Mouse (Mus musculus) stomach, embryonic 14.5 days (tissue): Measurements from ENCODE around the gene Auh. TPM values are rescaled to one million over a fixed set of nuclear protein-coding genes. Genes with fewer than 3 reads are reported as not detected.

ENCODE experiments used
- ATAC-seq: fragments of 200-750 bp; cut with Nextera tagmentation; 2 replicates; pipeline ENCODE4 v1.8.0; 2017; ENCODE audit warnings: low read depth, moderate TSS enrichment; ENCODE audit not compliant: insufficient number of reproducible peaks, insufficient read depth, low FRiP score
- H3K27ac ChIP-seq: fragments of 300-500 bp; sonication (generic); 2 replicates; pipeline ENCODE4 v1.5.1; 2014; ENCODE audit warnings: mild to moderate bottlenecking, low read length, moderate library complexity, mixed read lengths
- H3K27me3 ChIP-seq: fragments of 300-500 bp; sonication (generic); 2 replicates; pipeline ENCODE4 v1.6.1; 2014; ENCODE audit warnings: low read length, control low read depth, mixed read lengths; ENCODE audit not compliant: control insufficient read depth, insufficient read depth
- H3K36me3 ChIP-seq: fragments of 300-500 bp; sonication (generic); 2 replicates; pipeline ENCODE4 v1.6.1; 2014; ENCODE audit warnings: mild to moderate bottlenecking, control low read depth, low read length, moderate library complexity, mixed read lengths; ENCODE audit not compliant: control insufficient read depth, insufficient read depth
- H3K4me1 ChIP-seq: fragments of 300-500 bp; sonication (generic); 2 replicates; pipeline ENCODE4 v1.6.1; 2014; ENCODE audit warnings: low read length, control low read depth, mixed read lengths; ENCODE audit not compliant: control insufficient read depth, insufficient read depth
- H3K4me2 ChIP-seq: fragments of 300-500 bp; sonication (generic); replicated peaks from 2 replicates; pipeline ENCODE4 v1.6.1; 2014; ENCODE audit warnings: low read depth, low read length, control low read depth
- H3K4me3 ChIP-seq: fragments of 300-500 bp; sonication (generic); 2 replicates; pipeline ENCODE4 v1.5.1; 2014; ENCODE audit warnings: low read depth, low read length, control low read depth
- H3K9ac ChIP-seq: fragments of 300-500 bp; sonication (generic); replicated peaks from 2 replicates; pipeline ENCODE4 v1.6.1; 2014; ENCODE audit warnings: low read depth, mild to moderate bottlenecking, control low read depth, low read length, moderate library complexity, mixed read lengths
- H3K9me3 ChIP-seq: fragments of 300-500 bp; sonication (generic); 2 replicates; pipeline ENCODE4 v1.6.1; 2016; ENCODE audit warnings: low read depth, low read length, control low read depth; ENCODE audit not compliant: control insufficient read depth
- WGBS: fragments of 180-500 bp; shearing (Covaris S2); extraction: QIAGEN DNeasy Blood & Tissue Kit; methylation state at CpG from one replicate; pipeline ENCODE4 v1.1.7; 2014; 5-methylcytosine and 5-hydroxymethylcytosine counted together
- polyA plus RNA-seq: library from polyadenylated mRNA; unstranded; fragments of >200 nt; fragmentation: Nextera tagmentation; extraction: Ambion mirVana; gene quantifications from 2 replicates; pipeline ENCODE4 v1.2.1, GENCODE M21; 2014

Auh gene
- polyA plus RNA-seq, 1 experiment from 2014 or later = 30.5 TPM

DNA sequence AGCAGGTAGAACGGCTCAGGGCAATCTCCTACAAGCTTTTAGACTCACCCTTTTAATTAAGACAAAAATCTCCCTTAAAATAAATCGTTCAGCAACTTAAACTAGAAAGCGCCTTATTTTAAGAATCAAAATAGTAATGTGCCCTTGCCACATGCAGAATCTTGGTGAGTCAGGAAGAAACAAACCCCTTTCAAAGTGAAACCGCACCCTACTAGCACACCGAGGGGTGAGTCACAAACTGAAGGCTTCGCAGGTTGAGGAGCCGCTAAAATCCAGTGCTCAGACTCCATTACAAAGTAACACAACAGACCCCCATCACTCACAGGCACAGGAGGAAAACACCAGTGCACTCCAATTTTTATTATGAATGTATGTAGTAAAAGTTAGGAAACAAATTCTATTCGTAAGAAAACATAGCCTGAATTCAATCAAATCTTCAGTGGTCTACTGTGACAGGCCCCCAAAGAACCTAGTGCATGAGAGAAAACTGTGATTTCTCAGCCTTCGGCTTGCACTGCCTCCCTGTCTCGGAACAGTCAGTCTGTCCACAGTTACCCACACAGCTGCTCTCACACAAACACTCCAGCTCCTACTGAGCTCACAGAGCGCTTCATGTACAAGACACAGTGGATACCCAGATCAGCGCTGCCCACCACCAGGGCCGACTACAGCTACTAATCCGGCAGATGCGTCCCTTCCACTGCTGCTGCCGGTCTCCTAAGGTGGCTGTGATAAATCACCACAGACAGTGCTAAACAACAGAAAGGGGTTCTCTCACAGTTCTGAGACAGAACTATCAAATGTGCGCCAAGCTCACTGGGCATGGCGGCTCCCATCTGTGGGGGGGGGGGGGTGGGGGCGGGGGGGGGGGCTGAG lies 46.2 kb downstream of the Auh start:
- 53% methylated on average over 18 of the region's 19 CpGs for WGBS
- Histone ChIP-seq H3K4me3 (no peak overlapping the region), H3K36me3 (no peaks in the 10 kb centered on the region), H3K9ac (no peak overlapping the region), H3K4me1 (0 out of 2 replicates have a peak, but pooled peaks cover 5% of the 10 kb centered on the region), H3K27ac (no peak overlapping the region), H3K27me3 (no peaks in the 10 kb centered on the region), H3K9me3 (no peaks in the 10 kb centered on the region), H3K4me2 (no peak overlapping the region)
- no peak for ATAC-seq

DNA sequence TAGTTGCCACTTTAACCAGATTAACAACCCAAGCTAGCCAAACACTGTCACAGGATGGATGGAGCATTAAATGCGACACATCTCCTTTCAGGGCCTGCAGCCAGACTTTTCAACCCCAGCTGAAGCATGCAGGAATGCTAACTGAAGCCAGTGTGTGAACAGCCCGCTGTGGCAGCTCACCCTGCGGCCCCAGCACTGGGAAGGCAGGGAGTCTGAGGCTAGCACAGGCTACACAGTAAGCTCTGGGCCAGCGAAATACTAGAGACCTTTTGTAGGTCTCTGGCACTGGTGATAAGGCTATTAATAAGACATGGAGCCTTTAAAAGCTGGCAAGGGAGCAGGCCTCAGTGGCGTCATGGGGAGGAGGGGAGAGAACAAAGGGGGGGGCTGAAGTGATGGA lies 49.1 kb downstream of the Auh start:
- WGBS = 55% methylated on average over 5 of the region's 5 CpGs
- no peak overlapping the region for H3K27ac ChIP-seq
- no peak for ATAC-seq

DNA sequence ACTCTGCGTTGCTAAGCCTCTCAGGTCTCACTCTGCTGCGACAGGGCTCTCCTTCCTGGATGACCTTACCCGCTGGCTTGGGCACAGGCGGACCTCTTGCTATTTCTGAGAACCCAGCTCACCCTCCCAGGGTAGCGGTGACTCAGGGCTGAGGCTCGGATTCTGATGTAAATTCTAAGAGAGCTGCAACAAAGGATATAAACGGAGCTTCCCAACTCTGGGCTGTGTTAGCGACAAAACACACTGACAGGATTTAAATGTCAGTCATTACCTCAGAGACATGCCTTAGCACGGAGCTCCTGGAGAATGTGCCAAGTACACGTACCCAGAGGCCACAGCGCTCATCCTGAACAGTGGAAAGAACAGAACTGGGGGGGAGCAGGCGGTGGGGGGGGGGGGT lies 49.6 kb downstream of the Auh start:
- ATAC-seq = no peak
- Histone ChIP-seq H3K27ac (no peak overlapping the region), H3K9ac (no peak overlapping the region), H3K27me3 (no peaks in the 10 kb centered on the region), H3K4me1 (0 out of 2 replicates have a peak, but pooled peaks cover 5% of the 10 kb centered on the region), H3K4me2 (no peak overlapping the region), H3K4me3 (no peak overlapping the region), H3K9me3 (no peaks in the 10 kb centered on the region), H3K36me3 (no peaks in the 10 kb centered on the region)
- WGBS = 66% methylated on average over 12 of the region's 12 CpGs

More for the DNA sequence above, 49.1 kb downstream of the Auh start:
- H3K4me3 ChIP-seq = no peak overlapping the region
- H3K27me3 ChIP-seq = no peaks in the 10 kb centered on the region
- no peaks in the 10 kb centered on the region for H3K9me3 ChIP-seq
- no peak overlapping the region for H3K4me2 ChIP-seq
- H3K36me3 ChIP-seq = no peaks in the 10 kb centered on the region
- H3K4me1 ChIP-seq = 0 out of 2 replicates have a peak, but pooled peaks cover 5% of the 10 kb centered on the region
- no peak overlapping the region for H3K9ac ChIP-seq

DNA sequence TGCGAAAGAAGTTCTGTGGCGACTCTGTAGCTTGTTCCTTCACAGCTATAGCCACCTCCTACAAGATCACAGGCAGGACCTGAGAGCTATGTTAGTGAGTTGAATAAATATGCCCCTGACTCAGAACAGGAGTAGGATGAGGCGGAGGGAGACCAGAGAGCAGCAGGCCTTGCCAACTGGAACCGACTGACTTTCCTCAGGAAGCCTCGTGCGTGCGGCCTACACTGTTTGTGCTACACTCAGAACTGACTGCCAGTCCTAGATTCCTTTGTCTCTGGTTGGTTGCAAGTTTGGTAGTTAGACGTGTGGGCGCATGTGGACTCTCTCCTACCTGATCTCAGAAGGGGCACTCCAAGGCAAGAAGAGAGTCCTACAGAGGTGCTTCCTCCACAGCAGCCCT lies 50.2 kb downstream of the Auh start:
- Histone ChIP-seq H3K4me3 (no peak overlapping the region), H3K4me2 (no peak overlapping the region), H3K36me3 (no peaks in the 10 kb centered on the region), H3K9me3 (no peaks in the 10 kb centered on the region), H3K27me3 (no peaks in the 10 kb centered on the region), H3K4me1 (0 out of 2 replicates have a peak, but pooled peaks cover 5% of the 10 kb centered on the region), H3K27ac (0 out of 2 replicates have a peak overlapping the region, but pooled peaks have one; percentile 21), H3K9ac (no peak overlapping the region)
- WGBS = 80% methylated on average over 9 of the region's 9 CpGs
- no peak for ATAC-seq

DNA sequence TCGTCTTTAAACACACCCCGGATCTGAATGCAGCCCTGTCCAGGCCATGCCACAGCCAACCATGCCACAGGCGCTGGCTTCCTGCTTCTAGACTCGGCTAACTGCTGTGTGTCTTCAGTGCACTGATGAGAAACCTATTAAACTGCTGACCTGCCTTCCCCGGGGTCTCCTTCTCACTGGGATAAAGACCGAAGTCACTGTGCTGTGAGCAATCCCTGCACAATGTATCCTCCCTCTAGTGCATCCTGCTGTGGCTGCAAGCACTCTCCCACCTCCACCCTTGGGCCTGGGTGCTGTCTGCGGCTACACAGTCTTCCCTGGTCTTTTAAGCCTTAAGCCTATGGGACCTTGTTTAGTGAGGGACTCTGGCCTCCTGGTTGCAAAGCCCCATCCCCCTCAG lies 50.7 kb downstream of the Auh start:
- 78% methylated on average over 7 of the region's 7 CpGs for WGBS
- no peak for ATAC-seq
- no peak overlapping the region for H3K9ac ChIP-seq
- no peaks in the 10 kb centered on the region for H3K9me3 ChIP-seq
- 0 out of 2 replicates have a peak, but pooled peaks cover 2% of the 10 kb centered on the region for H3K4me1 ChIP-seq
- no peak overlapping the region for H3K27ac ChIP-seq
- H3K27me3 ChIP-seq = no peaks in the 10 kb centered on the region
- no peaks in the 10 kb centered on the region for H3K36me3 ChIP-seq
- H3K4me2 ChIP-seq = no peak overlapping the region
- no peak overlapping the region for H3K4me3 ChIP-seq

DNA sequence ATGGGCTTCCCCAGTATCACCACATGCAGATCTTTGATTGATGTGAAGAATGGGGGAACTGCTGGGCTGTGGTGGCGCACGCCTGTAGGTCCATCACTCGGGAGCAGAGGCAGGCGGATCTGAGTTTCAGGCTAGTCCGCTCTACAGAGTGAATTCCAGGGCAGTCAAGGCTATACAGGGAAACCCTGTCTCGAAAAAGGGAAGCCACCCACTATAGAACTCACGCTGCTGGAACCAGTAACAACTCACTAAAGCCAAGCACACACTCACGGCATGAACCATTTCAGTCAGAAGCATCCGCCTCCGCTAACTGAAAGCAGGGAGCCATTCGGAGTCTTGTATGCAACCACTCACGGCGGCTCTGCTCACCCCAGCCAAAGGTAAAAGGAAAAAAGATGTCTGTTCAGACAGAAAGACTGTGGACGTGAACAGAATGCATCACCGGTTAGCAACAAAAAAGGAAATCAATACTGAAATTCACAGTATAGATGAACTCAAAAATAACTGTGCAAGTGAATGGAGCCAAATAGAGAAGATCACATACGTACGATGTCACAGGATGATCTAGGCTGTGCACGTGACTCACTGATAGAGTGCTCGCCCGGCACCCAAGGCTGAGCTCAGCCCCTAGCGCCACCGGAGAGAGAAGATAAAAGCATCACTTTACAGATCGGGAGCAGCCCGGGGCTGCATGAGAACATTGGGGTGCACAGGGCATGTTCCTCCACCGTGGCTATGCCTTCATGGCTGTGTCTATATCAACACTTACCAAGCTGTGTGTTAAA lies 53.7 kb downstream of the Auh start:
- Histone ChIP-seq H3K36me3 (no peaks in the 10 kb centered on the region), H3K4me2 (no peak overlapping the region), H3K4me1 (0 out of 2 replicates have a peak, but pooled peaks cover 2% of the 10 kb centered on the region), H3K4me3 (no peak overlapping the region), H3K9ac (no peak overlapping the region), H3K9me3 (no peaks in the 10 kb centered on the region), H3K27ac (no peak overlapping the region), H3K27me3 (no peaks in the 10 kb centered on the region)
- 68% methylated on average over 25 of the region's 25 CpGs for WGBS
- ATAC-seq = no peak

DNA sequence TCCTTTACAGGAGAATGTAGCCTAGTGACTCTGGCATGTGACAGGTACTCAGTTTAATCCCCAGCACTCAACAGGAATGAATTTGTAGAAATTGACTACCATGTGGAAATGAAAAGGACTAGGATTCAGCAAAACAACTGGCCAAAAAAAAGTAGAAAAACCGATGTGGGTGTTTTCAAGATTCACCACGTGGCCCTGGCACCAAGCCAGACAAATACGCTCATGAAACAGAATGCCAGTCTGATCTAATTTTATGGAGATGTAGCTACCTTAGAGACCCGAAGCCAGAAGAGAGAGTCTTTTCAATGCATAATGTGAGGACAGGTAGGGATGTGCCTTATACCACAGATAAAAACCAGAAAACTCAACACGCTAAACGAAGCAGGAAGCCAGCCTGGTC lies 54.4 kb downstream of the Auh start:
- no peaks in the 10 kb centered on the region for H3K27me3 ChIP-seq
- no peak for ATAC-seq
- no peaks in the 10 kb centered on the region for H3K9me3 ChIP-seq
- no peak overlapping the region for H3K4me2 ChIP-seq
- WGBS = 62% methylated on average over 6 of the region's 6 CpGs
- H3K36me3 ChIP-seq = no peaks in the 10 kb centered on the region
- H3K27ac ChIP-seq = no peak overlapping the region
- no peak overlapping the region for H3K4me3 ChIP-seq
- no peak overlapping the region for H3K9ac ChIP-seq
- H3K4me1 ChIP-seq = 0 out of 2 replicates have a peak, but pooled peaks cover 2% of the 10 kb centered on the region

DNA sequence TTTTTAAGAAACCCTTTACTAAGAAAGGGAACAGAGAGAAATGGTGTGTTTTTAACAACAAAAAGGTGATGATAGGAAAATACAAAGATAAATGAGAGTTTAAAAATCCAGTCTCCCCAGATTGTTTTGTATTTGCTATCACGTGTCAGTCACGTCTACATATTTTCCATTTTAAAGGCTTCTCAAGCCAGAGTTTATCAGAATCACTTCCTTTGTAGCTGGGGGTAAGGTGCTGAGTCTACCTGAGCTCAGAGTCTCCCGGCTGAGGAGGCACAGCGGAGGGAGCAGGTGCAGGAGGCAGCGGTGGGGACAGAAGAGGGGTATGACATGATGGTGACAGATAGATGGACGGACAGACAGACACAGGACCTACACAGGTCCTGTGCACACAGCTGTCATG lies 55.1 kb downstream of the Auh start:
- 0 out of 2 replicates have a peak, but pooled peaks cover 1% of the 10 kb centered on the region for H3K4me1 ChIP-seq
- WGBS = 68% methylated on average over 6 of the region's 6 CpGs
- H3K9ac ChIP-seq = no peak overlapping the region
- ATAC-seq = no peak
- H3K27me3 ChIP-seq = no peaks in the 10 kb centered on the region
- H3K27ac ChIP-seq = no peak overlapping the region
- no peak overlapping the region for H3K4me2 ChIP-seq
- no peaks in the 10 kb centered on the region for H3K36me3 ChIP-seq
- H3K4me3 ChIP-seq = no peak overlapping the region
- H3K9me3 ChIP-seq = no peaks in the 10 kb centered on the region
